Mouse (Mus musculus): ENCODE results near the gene Plin4. TPM values are rescaled to one million over a fixed set of nuclear protein-coding genes. Genes with fewer than 3 reads are reported as not detected.

The Plin4 gene
- polyA plus RNA-seq, 1 experiment from 2014 or later: 0.05 TPM

- H3K4me3 ChIP-seq: peak overlapping the region; percentile 25
- 37% methylated on average over 59 of the region's 59 CpGs for WGBS
These were observed 14.2 kb upstream of the Plin4 start for GRCm38 (mm10) chr17:56123681-56124340.

DNA sequence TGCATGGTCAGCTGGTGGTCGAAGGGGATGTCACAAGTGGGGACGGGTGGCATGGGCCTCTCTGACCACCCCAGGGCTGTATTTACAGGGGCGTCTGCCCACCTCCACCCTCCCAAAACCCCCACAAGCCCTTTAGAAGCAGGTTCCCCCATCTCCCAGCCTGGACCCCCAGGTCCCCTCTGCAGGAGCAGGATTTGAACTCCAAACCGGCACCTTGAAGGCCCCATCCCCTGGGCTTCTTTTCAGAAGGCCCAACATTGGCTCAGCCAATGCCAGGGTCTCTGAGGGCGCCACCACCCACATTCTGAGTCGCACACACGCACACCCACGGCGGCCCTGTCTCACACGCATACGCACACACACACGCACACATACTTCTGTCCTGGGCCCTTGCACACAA lies 13.6 kb upstream of the Plin4 start:
- H3K36me3 ChIP-seq: peaks cover 32% of the 10 kb centered on the region
- no peak overlapping the region for H3K27ac ChIP-seq
- no peak overlapping the region for H3K4me3 ChIP-seq
- peaks cover 74% of the 10 kb centered on the region for H3K27me3 ChIP-seq (replicated peaks)
- ATAC-seq (ENCODE audit: low FRiP score, low read depth): no peak
- H3K4me2 ChIP-seq (replicated peaks): no peak overlapping the region
- peaks cover 14% of the 10 kb centered on the region for H3K4me1 ChIP-seq
- peaks cover 13% of the 10 kb centered on the region for H3K9me3 ChIP-seq
- 84% methylated on average over 12 of the region's 12 CpGs for WGBS
- no peak overlapping the region for H3K9ac ChIP-seq

More at GRCm38 (mm10) chr17:56123681-56124340, 14.2 kb upstream of the Plin4 start:
- Histone ChIP-seq H3K27ac (no peak overlapping the region), H3K9me3 (peaks cover 13% of the 10 kb centered on the region), H3K4me2 (replicated peaks) (peak overlapping the region; percentile 58), H3K27me3 (replicated peaks) (peaks cover 68% of the 10 kb centered on the region), H3K4me1 (peaks cover 14% of the 10 kb centered on the region), H3K36me3 (peaks cover 35% of the 10 kb centered on the region), H3K9ac (no peak overlapping the region)
- 0 out of 2 replicates have a peak, but pooled peaks have one; percentile 17 for ATAC-seq (ENCODE audit: low FRiP score, low read depth)

DNA sequence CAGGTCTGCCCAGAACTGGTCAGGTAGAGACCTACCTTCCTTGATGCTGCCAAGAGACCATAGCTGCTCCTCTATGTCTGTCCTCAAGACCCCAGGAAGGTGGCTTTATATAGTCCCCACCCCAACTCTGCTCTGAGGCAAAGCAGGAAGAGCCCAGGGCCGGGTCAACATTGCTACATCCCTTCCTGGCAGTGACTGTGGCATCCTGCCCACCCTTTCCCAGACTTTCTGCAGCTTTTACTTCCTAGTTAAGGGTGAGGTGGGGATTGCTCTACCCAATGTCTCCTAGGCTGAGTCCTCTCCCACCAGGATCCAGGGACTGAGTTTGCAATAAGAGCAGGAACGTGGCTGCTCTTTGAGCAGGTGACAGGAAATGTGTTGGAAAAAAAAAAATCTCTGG lies 12.2 kb upstream of the Plin4 start, which contains the start of gene Lrg1:
Lrg1 (minus strand) TSS at position 176 of the 400 bp plus-strand sequence.
- peaks cover 13% of the 10 kb centered on the region for H3K9me3 ChIP-seq
- no peak within 1 kb of the TSS for H3K9ac ChIP-seq
- H3K4me3 ChIP-seq: no peak within 1 kb of the TSS
- no peak for ATAC-seq (ENCODE audit: low FRiP score, low read depth)
- no peak within 1 kb of the TSS for H3K27ac ChIP-seq
- 64% methylated on average over 2 of the region's 2 CpGs for WGBS
- H3K36me3 ChIP-seq: peaks cover 19% of the 10 kb centered on the region
- peaks cover 19% of the 10 kb centered on the region for H3K4me1 ChIP-seq
- peaks cover 84% of the 10 kb centered on the region for H3K27me3 ChIP-seq (replicated peaks)
- no peak within 1 kb of the TSS for H3K4me2 ChIP-seq (replicated peaks)

DNA sequence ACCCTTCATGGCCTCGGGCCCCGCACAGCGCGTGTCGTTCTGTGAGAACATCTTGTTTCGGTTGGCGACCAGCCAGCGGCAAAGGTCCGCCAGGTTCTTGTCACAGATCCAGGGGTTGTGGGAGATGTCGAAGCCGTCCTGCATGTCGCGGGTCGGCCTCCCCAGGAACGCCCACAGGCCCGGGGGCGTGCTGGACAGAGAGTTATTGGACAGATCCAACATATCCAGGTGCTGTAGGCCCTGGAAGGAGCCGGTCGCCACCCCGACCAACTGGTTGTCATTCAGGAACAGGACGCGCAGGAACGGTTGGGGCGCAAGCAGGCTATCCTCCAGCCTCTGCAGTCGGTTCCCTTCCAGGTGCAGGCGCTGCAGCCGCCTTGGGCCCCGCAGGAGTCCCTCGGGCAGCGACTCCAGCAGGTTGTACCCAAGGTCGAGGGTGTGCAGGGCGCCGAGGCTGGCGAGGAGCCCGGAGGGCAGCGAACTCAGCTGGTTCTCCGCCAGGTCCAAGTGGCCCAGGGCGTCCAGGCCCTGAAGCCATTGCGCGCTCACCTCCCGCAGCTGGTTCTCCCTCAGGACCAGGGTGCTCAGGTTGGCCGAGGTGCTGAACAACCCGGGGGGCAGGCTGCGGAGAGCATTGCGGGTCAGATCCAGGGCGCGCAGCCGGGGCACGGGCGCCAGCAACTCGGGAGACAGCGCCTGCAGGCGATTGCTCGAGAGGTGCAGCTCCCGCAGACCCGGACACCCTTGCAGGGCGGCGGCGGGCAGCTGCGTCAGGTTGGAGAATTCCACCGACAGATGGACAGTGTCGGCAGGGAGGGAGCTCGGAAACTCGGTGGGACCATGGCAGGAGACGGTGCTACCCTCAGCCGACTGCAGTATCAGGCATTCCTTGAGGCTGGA lies 10.6 kb upstream of the Plin4 start:
- Histone ChIP-seq H3K9ac (no peak overlapping the region), H3K4me2 (replicated peaks) (peak overlapping the region; percentile 20; the same call in 1 of the 2 replicates), H3K4me1 (peaks cover 19% of the 10 kb centered on the region), H3K27me3 (replicated peaks) (peaks cover 89% of the 10 kb centered on the region), H3K9me3 (peaks cover 13% of the 10 kb centered on the region), H3K4me3 (no peak overlapping the region), H3K36me3 (peaks cover 10% of the 10 kb centered on the region), H3K27ac (no peak overlapping the region)
- ATAC-seq (ENCODE audit: low FRiP score, low read depth): no peak
- 11% methylated on average over 66 of the region's 66 CpGs for WGBS

- WGBS: 41% methylated on average over 12 of the region's 12 CpGs
- Histone ChIP-seq H3K9me3 (peaks cover 13% of the 10 kb centered on the region), H3K4me2 (replicated peaks) (0 out of 2 replicates have a peak overlapping the region, but pooled peaks have one; percentile 9), H3K4me1 (peaks cover 18% of the 10 kb centered on the region), H3K27ac (no peak overlapping the region), H3K4me3 (no peak overlapping the region), H3K9ac (no peak overlapping the region), H3K27me3 (replicated peaks) (peaks cover 84% of the 10 kb centered on the region), H3K36me3 (peaks cover 8% of the 10 kb centered on the region)
- no peak for ATAC-seq (ENCODE audit: low FRiP score, low read depth)
These were observed 9.8 kb upstream of the Plin4 start for GRCm38 (mm10) chr17:56119431-56119830.

GRCm38 (mm10) chr17:56117251-56117710 lies 7.7 kb upstream of the Plin4 start, which contains the start of gene Plin5:
Gene Plin5 (minus strand): TSS chr17:56117596.
- H3K9ac ChIP-seq: 0 out of 2 replicates have a peak within 1 kb of the TSS, but pooled peaks have one; percentile 30
- H3K4me2 ChIP-seq (replicated peaks): peak within 1 kb of the TSS; percentile 58
- peaks cover 66% of the 10 kb centered on the region for H3K27me3 ChIP-seq (replicated peaks)
- no peaks in the 10 kb centered on the region for H3K36me3 ChIP-seq
- H3K4me1 ChIP-seq: peaks cover 12% of the 10 kb centered on the region
- H3K27ac ChIP-seq: no peak within 1 kb of the TSS
- WGBS: 3% methylated on average over 27 of the region's 27 CpGs
- 0 out of 2 replicates have a peak, but pooled peaks have one; percentile 32 for ATAC-seq (ENCODE audit: low FRiP score, low read depth)
- H3K4me3 ChIP-seq: peak within 1 kb of the TSS; percentile 20; the same call in 1 of the 2 replicates
- peaks cover 6% of the 10 kb centered on the region for H3K9me3 ChIP-seq

DNA sequence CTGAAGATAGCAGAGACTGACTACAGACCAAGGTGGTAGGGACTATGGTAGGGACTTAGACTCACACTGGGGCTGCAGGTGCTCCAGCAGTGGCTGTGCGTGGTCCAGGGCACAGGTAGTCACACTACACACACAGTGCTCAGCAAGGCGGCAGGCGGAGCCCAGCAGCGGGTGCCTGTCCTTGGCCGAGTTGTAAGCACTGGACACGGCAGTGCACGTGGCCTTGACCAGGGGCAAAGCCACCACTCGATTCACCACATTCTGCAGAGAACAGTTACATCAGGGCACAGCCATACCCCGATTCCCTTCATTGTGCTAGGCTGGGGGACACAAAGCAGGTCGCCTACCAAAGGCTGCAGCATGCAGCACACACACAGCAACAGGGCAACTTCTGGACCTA lies 6.6 kb upstream of the Plin4 start:
- H3K9me3 ChIP-seq: no peaks in the 10 kb centered on the region
- H3K27ac ChIP-seq: no peak overlapping the region
- no peak overlapping the region for H3K4me3 ChIP-seq
- H3K27me3 ChIP-seq (replicated peaks): peaks cover 56% of the 10 kb centered on the region
- 75% methylated on average over 10 of the region's 10 CpGs for WGBS
- no peaks in the 10 kb centered on the region for H3K36me3 ChIP-seq
- H3K4me2 ChIP-seq (replicated peaks): no peak overlapping the region
- peaks cover 12% of the 10 kb centered on the region for H3K4me1 ChIP-seq
- ATAC-seq (ENCODE audit: low FRiP score, low read depth): no peak
- no peak overlapping the region for H3K9ac ChIP-seq

- 71% methylated on average over 3 of the region's 3 CpGs for WGBS
These were observed 3.1 kb upstream of the Plin4 start for GRCm38 (mm10) chr17:56112743-56113142.

GRCm38 (mm10) chr17:56111864-56112263 lies 2.3 kb upstream of the Plin4 start:
- no peak overlapping the region for H3K4me2 ChIP-seq (replicated peaks)
- no peak overlapping the region for H3K9ac ChIP-seq
- no peaks in the 10 kb centered on the region for H3K36me3 ChIP-seq
- H3K27me3 ChIP-seq (replicated peaks): peaks cover 16% of the 10 kb centered on the region
- ATAC-seq (ENCODE audit: low FRiP score, low read depth): peak; percentile 45; the same call in 1 of the 2 replicates
- no peak overlapping the region for H3K4me3 ChIP-seq
- no peak overlapping the region for H3K27ac ChIP-seq
- no peaks in the 10 kb centered on the region for H3K9me3 ChIP-seq
- 51% methylated on average over 5 of the region's 5 CpGs for WGBS
- no peaks in the 10 kb centered on the region for H3K4me1 ChIP-seq

More at GRCm38 (mm10) chr17:56112743-56113142, 3.1 kb upstream of the Plin4 start:
- H3K4me3 ChIP-seq: no peak overlapping the region
- no peak overlapping the region for H3K9ac ChIP-seq
- no peaks in the 10 kb centered on the region for H3K36me3 ChIP-seq
- ATAC-seq (ENCODE audit: low FRiP score, low read depth): no peak
- no peak overlapping the region for H3K27ac ChIP-seq
- H3K4me2 ChIP-seq (replicated peaks): no peak overlapping the region
- H3K4me1 ChIP-seq: peaks cover 5% of the 10 kb centered on the region
- peaks cover 24% of the 10 kb centered on the region for H3K27me3 ChIP-seq (replicated peaks)
- H3K9me3 ChIP-seq: no peaks in the 10 kb centered on the region

DNA sequence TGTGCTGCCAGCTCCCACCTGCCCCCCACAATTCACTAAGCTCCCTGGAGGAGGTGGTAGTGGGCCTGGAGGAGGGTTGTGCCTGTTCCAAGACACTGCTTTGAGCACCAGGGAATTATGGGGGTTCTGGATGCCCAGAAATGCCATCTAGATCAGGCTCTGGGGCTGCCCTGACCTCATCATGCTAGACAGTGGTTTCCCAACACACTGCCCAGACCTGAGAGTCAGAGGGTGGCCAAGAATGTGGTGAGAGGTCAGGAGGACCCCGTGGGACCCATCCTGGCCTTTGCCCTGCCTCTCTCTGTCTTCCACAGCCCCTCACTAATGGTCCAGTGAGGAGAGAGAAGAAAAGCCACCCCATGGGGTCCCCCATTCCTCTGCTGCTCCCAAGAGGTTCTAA lies 1.4 kb upstream of the Plin4 start:
- no peak overlapping the region for H3K27ac ChIP-seq
- H3K4me2 ChIP-seq (replicated peaks): no peak overlapping the region
- ATAC-seq (ENCODE audit: low FRiP score, low read depth): no peak
- no peak overlapping the region for H3K4me3 ChIP-seq
- H3K9ac ChIP-seq: no peak overlapping the region
- peaks cover 8% of the 10 kb centered on the region; the same call in 1 of the 2 replicates for H3K27me3 ChIP-seq (replicated peaks)
- WGBS: 64% methylated on average over 1 of the region's 1 CpGs
- no peaks in the 10 kb centered on the region for H3K4me1 ChIP-seq
- H3K36me3 ChIP-seq: no peaks in the 10 kb centered on the region
- no peaks in the 10 kb centered on the region for H3K9me3 ChIP-seq

- no peak for ATAC-seq (ENCODE audit: low FRiP score, low read depth)
- Histone ChIP-seq H3K27ac (no peak overlapping the region), H3K9ac (no peak overlapping the region)
These were observed 968 bp upstream of the Plin4 start for GRCm38 (mm10) chr17:56110571-56110970.

More at GRCm38 (mm10) chr17:56110571-56110970, 968 bp upstream of the Plin4 start:
- Histone ChIP-seq H3K4me3 (no peak overlapping the region), H3K4me2 (replicated peaks) (no peak overlapping the region), H3K4me1 (no peaks in the 10 kb centered on the region), H3K9me3 (no peaks in the 10 kb centered on the region), H3K27me3 (replicated peaks) (0 out of 2 replicates have a peak, but pooled peaks cover 4% of the 10 kb centered on the region), H3K36me3 (no peaks in the 10 kb centered on the region)
- 65% methylated on average over 4 of the region's 4 CpGs for WGBS

All from neural tube, embryonic 12.5 days (tissue).